Mouse (Mus musculus) MEL (cell line): ENCODE data around the gene Myg1. TPM values are rescaled to one million over a fixed set of nuclear protein-coding genes. Genes with fewer than 3 reads are reported as not detected.
A peak's percentile ranks its signal among the peaks of the same experiment; 100 is the strongest.

Source experiments
- DNase-seq: peaks from one replicate; pipeline ENCODE4 v3.0.0; 2011; ENCODE audit warnings: low read depth, low spot score
- H3K27ac ChIP-seq: 2 replicates; pipeline ENCODE4 v1.5.1; 2012; ENCODE audit warnings: low read depth, mild to moderate bottlenecking, control low read depth, low read length, moderate library complexity; ENCODE audit not compliant: control insufficient read depth
- H3K27me3 ChIP-seq, 2 experiments: fragments of 150-350 bp in 1 of 2; sonication (generic) in 1 of 2; 2 replicates each; pipeline ENCODE4 v1.6.1; 2012; ENCODE audit warnings: low read length in 2 of 2, mild to moderate bottlenecking in 2 of 2, improper control_type of control experiment in 1 of 2, moderate library complexity in 1 of 2; ENCODE audit not compliant: insufficient read depth in 2 of 2, control insufficient read depth in 1 of 2
- H3K36me3 ChIP-seq, 2 experiments: 2 replicates each; pipeline ENCODE4 v1.6.1; 2012 to 2014; ENCODE audit warnings: low read length in 2 of 2, improper control_type of control experiment in 1 of 2, inconsistent platforms in 1 of 2, mild to moderate bottlenecking in 1 of 2; ENCODE audit not compliant: insufficient read depth in 2 of 2, control insufficient read depth in 1 of 2
- H3K4me1 ChIP-seq, 2 experiments: fragments of 150-350 bp in 1 of 2; sonication (generic) in 1 of 2; 2 replicates each; pipeline ENCODE4 v1.6.1; 2012; ENCODE audit warnings: low read length in 2 of 2, improper control_type of control experiment in 1 of 2, mild to moderate bottlenecking in 1 of 2; ENCODE audit not compliant: insufficient read depth in 2 of 2, control insufficient read depth in 1 of 2
- H3K4me3 ChIP-seq, 2 experiments: fragments of 150-350 bp in 1 of 2; sonication (generic) in 1 of 2; 2 replicates each; pipeline ENCODE4 v1.5.1; 2012; ENCODE audit warnings: low read depth in 2 of 2, low read length in 2 of 2, mild to moderate bottlenecking in 2 of 2, moderate library complexity in 2 of 2, control low read depth in 1 of 2, improper control_type of control experiment in 1 of 2; ENCODE audit not compliant: control insufficient read depth in 1 of 2, insufficient read depth in 1 of 2
- H3K79me2 ChIP-seq: 2 replicates; pipeline ENCODE4 v1.6.1; 2012; ENCODE audit warnings: mild to moderate bottlenecking, low read length, moderate library complexity; ENCODE audit not compliant: control insufficient read depth, poor library complexity, insufficient read depth
- H3K9ac ChIP-seq: 2 replicates; pipeline ENCODE4 v1.6.1; 2012; ENCODE audit warnings: low read depth, mild to moderate bottlenecking, control low read depth, low read length, moderate library complexity; ENCODE audit not compliant: control insufficient read depth, poor library complexity, severe bottlenecking
- H3K9me3 ChIP-seq: fragments of 150-350 bp; sonication (generic); replicated peaks from 2 replicates; pipeline ENCODE4 v1.6.1; 2012; ENCODE audit warnings: mild to moderate bottlenecking, low read length, improper control_type of control experiment, moderate library complexity; ENCODE audit not compliant: insufficient read depth
- BHLHE40 ChIP-seq: IDR thresholded peaks from 2 replicates; pipeline ENCODE4 v1.6.1; 2012; ENCODE audit warnings: low read depth, mild to moderate bottlenecking, inconsistent platforms, low read length, improper control_type of control experiment, borderline replicate concordance
- CHD1 ChIP-seq: IDR thresholded peaks from 2 replicates; pipeline ENCODE4 v1.6.1; 2012; ENCODE audit warnings: low read depth, mild to moderate bottlenecking, inconsistent platforms, low read length, improper control_type of control experiment
- CTCF ChIP-seq, 3 experiments: IDR thresholded peaks in 2 of 3; conservative IDR thresholded peaks in 1 of 3; 2 replicates each; pipeline ENCODE4 v1.5.1; 2011 to 2012; ENCODE audit warnings: low read length in 3 of 3, low read depth in 2 of 3, mild to moderate bottlenecking in 2 of 3, improper control_type of control experiment in 1 of 3, inconsistent platforms in 1 of 3, mixed read lengths in 1 of 3, moderate library complexity in 1 of 3; ENCODE audit not compliant: control insufficient read depth in 1 of 3, insufficient read depth in 1 of 3, poor library complexity in 1 of 3, severe bottlenecking in 1 of 3
- ETS1 ChIP-seq: IDR thresholded peaks from 2 replicates; pipeline ENCODE4 v1.6.1; 2012; ENCODE audit warnings: low read depth, mild to moderate bottlenecking, inconsistent platforms, low read length, improper control_type of control experiment, moderate library complexity
- HCFC1 ChIP-seq: IDR thresholded peaks from 2 replicates; pipeline ENCODE4 v1.6.1; 2012; ENCODE audit warnings: low read depth, mild to moderate bottlenecking, inconsistent platforms, low read length, improper control_type of control experiment, moderate library complexity
- MAFK ChIP-seq: IDR thresholded peaks from 2 replicates; pipeline ENCODE4 v1.6.1; 2011; ENCODE audit warnings: low read depth, mild to moderate bottlenecking, low read length, improper control_type of control experiment, borderline replicate concordance
- MAX ChIP-seq: IDR thresholded peaks from 2 replicates; pipeline ENCODE4 v1.6.1; 2011; ENCODE audit warnings: low read length, improper control_type of control experiment
- MAZ ChIP-seq: IDR thresholded peaks from 2 replicates; pipeline ENCODE4 v1.6.1; 2012; ENCODE audit warnings: low read depth, mild to moderate bottlenecking, inconsistent platforms, low read length, improper control_type of control experiment
- MEF2A ChIP-seq: IDR thresholded peaks from 2 replicates; pipeline ENCODE4 v1.6.1; 2014; ENCODE audit warnings: low read depth, mild to moderate bottlenecking, inconsistent platforms, low read length, improper control_type of control experiment; ENCODE audit not compliant: poor library complexity, insufficient replicate concordance, severe bottlenecking; ENCODE audit errors: extremely low read depth
- MXI1 ChIP-seq: IDR thresholded peaks from 2 replicates; pipeline ENCODE4 v1.6.1; 2011; ENCODE audit warnings: mild to moderate bottlenecking, low read depth, low read length, improper control_type of control experiment
- MYB ChIP-seq: IDR thresholded peaks from 2 replicates; pipeline ENCODE4 v1.6.1; 2011; ENCODE audit warnings: mild to moderate bottlenecking, low read depth, low read length, improper control_type of control experiment
- NRF1 ChIP-seq: IDR thresholded peaks from 2 replicates; pipeline ENCODE4 v1.6.1; 2014; ENCODE audit warnings: low read depth, mild to moderate bottlenecking, inconsistent platforms, low read length, improper control_type of control experiment, moderate library complexity; ENCODE audit not compliant: poor library complexity, insufficient read depth, severe bottlenecking
- RAD21 ChIP-seq: IDR thresholded peaks from 2 replicates; pipeline ENCODE4 v1.6.1; 2011; ENCODE audit warnings: mild to moderate bottlenecking, low read depth, low read length, improper control_type of control experiment
- SIN3A ChIP-seq: IDR thresholded peaks from 2 replicates; pipeline ENCODE4 v1.6.1; 2012; ENCODE audit warnings: low read length, improper control_type of control experiment, inconsistent platforms
- SMC3 ChIP-seq: IDR thresholded peaks from 2 replicates; pipeline ENCODE4 v1.6.1; 2011; ENCODE audit warnings: low read depth, low read length, improper control_type of control experiment
- TAL1 ChIP-seq: IDR thresholded peaks from 2 replicates; pipeline ENCODE4 v1.6.1; 2012; ENCODE audit warnings: mild to moderate bottlenecking, inconsistent platforms, low read length, moderate library complexity, mixed read lengths
- TBP ChIP-seq: IDR thresholded peaks from 2 replicates; pipeline ENCODE4 v1.8.0; 2011; ENCODE audit warnings: low read depth, low read length, improper control_type of control experiment
- ZC3H11A ChIP-seq: IDR thresholded peaks from 2 replicates; pipeline ENCODE4 v1.6.1; 2012; ENCODE audit warnings: low read depth, mild to moderate bottlenecking, inconsistent platforms, low read length, improper control_type of control experiment
- ZKSCAN1 ChIP-seq: IDR thresholded peaks from 2 replicates; pipeline ENCODE4 v1.6.1; 2012; ENCODE audit warnings: low read depth, mild to moderate bottlenecking, inconsistent platforms, low read length, improper control_type of control experiment, moderate library complexity
- ZMIZ1 ChIP-seq: IDR thresholded peaks from 2 replicates; pipeline ENCODE4 v1.6.1; 2012; ENCODE audit warnings: low read depth, mild to moderate bottlenecking, inconsistent platforms, low read length, improper control_type of control experiment, moderate library complexity
- ZNF384 ChIP-seq: IDR thresholded peaks from 2 replicates; pipeline ENCODE4 v1.6.1; 2012; ENCODE audit warnings: low read depth, mild to moderate bottlenecking, inconsistent platforms, low read length, improper control_type of control experiment
- polyA plus RNA-seq, 2 experiments: library from polyadenylated mRNA; stranded (reverse) in 1 of 2; unstranded in 1 of 2; fragments of >175 nt in 1 of 2; fragments of >200 nt in 1 of 2; gene quantifications; 2 replicates each; pipeline versions ENCODE4 v1.2.1 to v1.2.4; 2012; ENCODE audit warnings: low replicate concordance in 2 of 2, low read depth in 1 of 2; ENCODE audit not compliant: insufficient read length in 2 of 2, insufficient read depth in 1 of 2, missing spikeins in 1 of 2
- total RNA-seq: library from RNA; depleted of rRNA; stranded (reverse); fragments of 300-350 nt; gene quantifications from 2 replicates; pipeline ENCODE4 v1.2.3, GENCODE M21; 2012

Gene Myg1
- total and polyA plus RNA-seq, 3 experiments: 135 to 292 (median 140) TPM

- Histone ChIP-seq H3K4me1 (peaks cover 2 to 9% of the 10 kb centered on the region in 2 experiments; a peak in 3 of 4 replicates), H3K4me3 (peak overlapping the region; percentile 70 to 74), H3K9ac (peak overlapping the region; percentile 70), H3K27me3 (0 out of 4 replicates have a peak, but pooled peaks cover 0 to 3% of the 10 kb centered on the region in 2 experiments), H3K9me3 (no peaks in the 10 kb centered on the region), H3K79me2 (peaks cover 7% of the 10 kb centered on the region), H3K27ac (peak overlapping the region; percentile 31; the same call in 1 of the 2 replicates), H3K36me3 (peaks cover 2 to 4% of the 10 kb centered on the region in 2 experiments)
- TF ChIP-seq TAL1 (no peak), MAZ (no peak), NRF1 (no peak), TBP (no peak), RAD21 (no peak), ZNF384 (peak; percentile 92), HCFC1 (no peak)
- no peak for DNase-seq
These were observed 19.4 kb downstream of the Myg1 start for GRCm38 (mm10) chr15:102350942-102351291.

- Histone ChIP-seq H3K27me3 (peaks cover 4 to 7% of the 10 kb centered on the region in 2 experiments; a peak in 2 of 4 replicates), H3K9ac (no peak overlapping the region), H3K4me3 (no peak overlapping the region), H3K4me1 (peaks cover 2 to 9% of the 10 kb centered on the region in 2 experiments; a peak in 3 of 4 replicates), H3K9me3 (no peaks in the 10 kb centered on the region), H3K36me3 (peaks cover 2 to 4% of the 10 kb centered on the region in 2 experiments; a peak in 3 of 4 replicates), H3K27ac (no peak overlapping the region), H3K79me2 (peaks cover 7% of the 10 kb centered on the region)
- peak; percentile 52 for DNase-seq
- TF ChIP-seq ETS1 (no peak), CHD1 (no peak), BHLHE40 (no peak), MEF2A (no peak), MYB (no peak), HCFC1 (no peak), ZC3H11A (peak; percentile 23; the same call in 1 of the 2 replicates), ZKSCAN1 (no peak), SMC3 (peak; percentile 56), CTCF (IDR thresholded peaks at IDR 0.05 in 2 of 3, conservative IDR thresholded peaks at IDR 0.05 in 1 of 3; ENCODE audit: control insufficient read depth in 1 of 3, insufficient read depth in 1 of 3, low read depth in 2 of 3, low read length in 3 of 3, poor library complexity in 1 of 3, severe bottlenecking in 1 of 3) (peak; percentile 53 to 68 (median 61)), MXI1 (no peak), RAD21 (peak; percentile 53), SIN3A (no peak), ZMIZ1 (no peak), MAFK (no peak), MAX (no peak)
These were observed 20.7 kb downstream of the Myg1 start for GRCm38 (mm10) chr15:102352177-102352576.
